Mouse (Mus musculus): ENCODE measurements around the gene Bpifb5.
"Not testable (repeated sequence)": the region's sequence is repeated elsewhere in the genome, so short reads cannot be mapped to it uniquely, and the experiment has no call there.

The Bpifb5 gene

DNA sequence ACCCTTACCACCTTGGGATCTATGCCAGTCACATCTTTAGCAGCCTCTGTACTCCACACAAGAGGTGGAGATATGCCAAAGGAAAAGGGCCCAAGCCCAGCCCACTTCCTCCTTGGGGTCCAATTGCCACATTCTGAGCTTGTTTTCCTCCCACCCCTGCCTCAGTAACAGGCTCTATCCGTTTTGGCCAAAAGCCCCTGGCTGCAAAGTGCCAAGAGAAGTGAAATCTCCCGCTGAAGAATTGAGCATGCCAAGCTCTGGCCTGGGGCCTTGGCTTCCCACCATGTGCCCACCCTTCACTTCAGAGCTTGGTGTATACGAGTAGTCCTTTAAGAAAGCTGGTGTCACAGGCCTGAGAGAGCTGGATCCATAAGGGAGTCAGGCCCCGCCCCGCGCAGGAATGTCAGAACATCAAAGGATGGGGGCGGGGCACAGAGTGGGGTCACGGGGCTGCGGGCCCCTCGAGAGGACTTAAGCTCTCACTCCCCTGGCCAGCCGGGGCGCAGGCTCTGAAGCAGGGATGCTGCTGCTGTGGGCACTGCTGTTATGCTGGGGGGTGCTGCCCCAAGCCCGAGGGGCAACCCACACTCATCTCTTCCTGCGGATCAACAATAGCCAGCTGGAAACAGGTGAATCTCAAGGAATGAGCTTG is at the start of gene Bpifb5:
Bpifb5 (plus strand) TSS at position 478 of the 652 bp plus-strand sequence.
- DNase-seq: no peak

GRCm38 (mm10) chr2:154181900-154182299 is 41.6 kb upstream of the Bpifb5 start:
- DNase-seq: not testable (repeated sequence)

DNA sequence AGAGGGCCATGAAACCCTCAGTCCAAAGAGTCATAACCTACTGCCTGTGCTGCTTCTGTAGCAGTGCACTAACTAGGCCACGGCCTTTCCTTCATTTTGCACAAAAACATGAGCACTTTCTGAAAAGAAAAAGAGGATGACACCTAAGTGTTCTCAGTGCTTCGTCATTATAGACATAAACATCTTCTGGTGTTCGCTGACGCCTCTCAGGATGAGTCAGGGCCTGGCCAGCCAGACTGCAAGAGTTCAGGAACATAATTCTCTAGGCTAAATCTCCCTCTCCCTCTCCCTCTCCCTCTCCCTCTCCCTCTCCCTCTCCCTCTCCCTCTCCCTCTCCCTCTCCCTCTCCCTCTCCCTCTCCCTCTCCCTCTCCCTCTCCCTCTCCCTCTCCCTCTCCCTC is 40.5 kb upstream of the Bpifb5 start:
- not testable (repeated sequence) for DNase-seq

DNA sequence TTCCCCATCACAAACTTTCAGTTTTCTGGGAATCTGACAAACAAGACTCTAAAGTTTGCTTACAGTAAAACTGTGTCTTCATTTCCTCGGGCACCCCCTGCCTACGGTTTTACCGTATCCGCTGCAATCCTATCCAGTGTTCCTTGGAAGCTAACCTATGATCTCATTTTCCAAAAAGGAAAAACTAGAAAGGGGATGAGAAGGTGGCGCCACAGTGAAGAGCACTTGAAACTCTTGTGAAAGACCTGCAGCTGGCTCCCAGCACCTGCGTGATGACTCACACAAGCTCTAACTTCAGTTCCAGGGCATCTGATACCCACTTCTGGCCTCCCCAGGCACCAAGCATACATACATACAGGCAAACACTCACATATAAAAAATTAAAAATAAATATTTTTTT is 38.2 kb upstream of the Bpifb5 start:
- DNase-seq: no peak

DNA sequence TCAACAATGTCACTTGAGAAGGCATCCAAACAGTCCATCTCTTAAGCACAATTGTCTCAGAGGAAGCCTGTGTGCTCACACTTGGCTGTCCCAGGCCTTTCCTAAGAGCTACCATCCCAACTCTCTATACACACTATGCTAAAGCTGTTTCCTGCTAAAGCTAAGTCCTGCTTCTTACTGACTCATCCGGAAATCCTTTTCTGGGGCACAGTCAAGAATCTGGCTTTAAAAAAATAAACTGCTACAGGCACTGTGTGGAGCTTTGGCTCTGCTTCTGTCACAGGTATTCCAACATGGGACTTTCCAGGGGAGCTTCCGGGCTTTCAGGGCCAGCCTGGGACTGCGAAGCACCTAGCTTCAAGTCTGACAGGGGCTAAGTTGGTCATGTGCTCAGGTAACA is 37.8 kb upstream of the Bpifb5 start:
- DNase-seq: no peak

DNA sequence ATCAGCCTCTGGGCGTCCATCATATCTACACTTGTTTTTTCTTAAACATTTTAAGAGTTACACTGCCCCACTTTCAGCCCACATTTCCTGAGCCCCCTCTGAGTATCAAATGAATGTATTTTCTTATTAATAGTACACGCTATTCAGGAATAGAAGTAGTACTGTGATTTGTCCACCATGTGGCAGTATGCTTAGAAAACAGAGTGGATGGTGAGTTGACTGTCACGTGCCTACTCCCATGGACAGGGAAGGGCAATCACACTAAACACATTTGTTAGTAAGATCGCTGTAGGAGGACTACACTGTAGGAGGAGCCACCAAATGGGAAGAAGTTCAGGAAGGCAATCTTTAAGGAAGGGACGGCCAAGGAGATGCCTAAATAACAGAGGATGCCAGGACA is 36.1 kb upstream of the Bpifb5 start:
- DNase-seq: no peak

- DNase-seq: no peak
Observed at GRCm38 (mm10) chr2:154189877-154190434, 33.6 kb upstream of the Bpifb5 start.

DNA sequence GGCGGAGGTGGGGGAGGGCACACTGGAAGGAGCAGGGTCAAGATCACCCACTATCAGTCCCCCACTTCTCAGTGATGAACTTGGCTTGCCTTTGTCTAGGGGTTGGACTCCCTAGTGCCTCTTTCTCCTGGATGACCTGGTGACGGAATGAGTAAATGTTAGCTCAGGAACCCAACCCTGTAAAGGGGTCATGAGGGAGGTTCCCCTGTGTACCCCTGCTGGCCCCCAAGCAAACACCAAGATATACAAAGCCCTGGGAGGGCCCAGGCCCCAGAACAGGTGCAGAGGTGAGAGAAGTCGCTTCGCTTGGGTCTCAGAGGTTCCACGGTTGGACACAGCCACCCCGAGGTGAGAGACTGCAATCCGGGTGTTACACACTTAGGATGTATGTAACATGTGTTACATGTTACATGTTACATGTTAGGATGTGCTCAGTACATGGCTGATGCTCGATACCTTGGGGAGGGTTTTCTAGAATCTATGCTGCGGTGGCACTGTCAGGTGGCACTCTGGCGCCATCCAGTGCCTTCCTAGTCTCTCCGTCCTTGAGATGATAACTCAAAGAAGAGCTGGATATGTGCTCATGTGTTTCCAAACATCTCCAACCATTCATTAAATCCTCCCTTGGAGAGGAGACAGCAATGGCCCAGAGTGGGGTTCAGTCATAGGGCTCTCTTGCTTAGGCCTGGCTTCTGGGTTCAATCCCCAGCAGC is 32.8 kb upstream of the Bpifb5 start, which contains the start of gene Bpifb1:
Bpifb1 (plus strand) TSS at position 273 of the 713 bp plus-strand sequence.
- DNase-seq: no peak

DNA sequence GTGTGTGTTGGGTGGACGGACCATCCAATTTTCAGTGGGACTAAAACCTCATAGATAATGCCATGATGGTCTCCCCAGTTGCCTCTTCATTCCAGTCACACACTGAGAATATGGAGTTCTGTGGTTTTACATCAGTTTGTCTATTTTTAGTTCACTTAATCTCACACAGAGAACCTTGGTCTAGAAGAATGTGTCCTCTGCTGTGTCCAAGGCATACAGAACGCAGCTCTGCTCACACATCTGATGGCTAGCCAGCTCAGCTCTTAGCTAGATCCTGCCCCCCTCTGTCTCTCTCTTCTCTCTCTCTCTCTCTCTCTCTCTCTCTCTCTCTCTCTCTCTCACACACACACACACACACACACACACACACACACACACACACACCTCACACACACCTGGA is 31.4 kb upstream of the Bpifb5 start:
- no peak for DNase-seq

DNA sequence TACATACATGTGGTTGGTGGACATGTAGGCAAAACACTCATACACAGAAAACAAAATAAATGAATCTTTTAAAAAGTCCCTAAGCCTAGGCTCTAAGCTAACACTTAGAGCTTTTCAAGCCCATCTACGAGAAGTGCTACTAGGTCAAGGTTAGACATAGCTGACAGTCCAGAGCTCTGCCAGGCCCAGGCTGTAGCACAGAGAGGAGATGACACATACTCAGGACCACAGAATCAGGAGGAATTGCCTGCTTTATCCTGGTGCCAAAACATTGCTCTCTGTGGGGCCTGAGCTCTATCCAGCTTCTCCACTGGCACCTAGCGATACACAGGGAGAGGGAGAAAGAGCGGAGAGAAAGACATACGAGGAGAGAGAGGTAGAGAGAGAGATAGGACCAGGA is 30.5 kb upstream of the Bpifb5 start:
- DNase-seq: no peak

- no peak for DNase-seq
Observed at GRCm38 (mm10) chr2:154193994-154194504, 29.5 kb upstream of the Bpifb5 start.

DNA sequence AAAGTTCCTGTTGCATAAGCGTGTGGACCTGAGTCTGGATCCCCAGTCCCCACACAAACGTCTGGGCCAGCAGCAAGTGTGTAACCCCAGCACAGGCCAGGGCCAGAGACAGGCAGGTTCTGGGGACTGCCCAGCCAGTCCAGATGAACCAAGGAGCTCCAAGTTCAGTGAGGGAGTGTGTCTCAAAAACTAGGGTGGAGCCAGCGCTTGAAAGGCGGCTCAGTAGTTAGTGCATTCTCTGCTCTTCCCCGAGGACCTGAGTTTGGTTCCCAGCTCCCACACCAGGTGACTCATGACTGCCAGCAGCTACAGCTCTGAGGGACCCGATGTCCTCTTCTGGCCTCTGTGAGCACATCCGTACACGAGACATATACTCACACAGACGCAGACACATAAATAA is 26.5 kb upstream of the Bpifb5 start:
- DNase-seq: no peak

DNA sequence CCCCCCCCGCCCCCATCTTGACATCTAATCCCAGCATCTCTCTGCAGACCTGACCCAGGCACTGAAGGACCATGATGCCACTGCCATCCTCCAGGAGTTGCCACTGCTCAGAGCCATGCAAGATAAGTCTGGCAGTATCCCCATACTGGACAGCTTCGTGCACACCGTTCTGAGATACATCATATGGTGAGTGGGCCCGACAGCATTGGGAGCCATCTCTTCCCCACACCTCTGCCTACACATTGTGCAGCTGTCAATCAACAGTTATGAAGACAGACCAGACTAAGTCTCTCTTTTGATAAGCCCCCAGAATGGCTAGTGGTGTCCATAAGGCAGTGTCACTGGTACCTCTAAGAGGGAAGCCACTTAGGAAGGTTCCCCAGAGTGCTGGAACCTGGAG is 18.9 kb upstream of the Bpifb5 start:
- no peak for DNase-seq

GRCm38 (mm10) chr2:154206908-154207307 is 16.6 kb upstream of the Bpifb5 start:
- DNase-seq: peak in 1 of 2 experiments; percentile 12

DNA sequence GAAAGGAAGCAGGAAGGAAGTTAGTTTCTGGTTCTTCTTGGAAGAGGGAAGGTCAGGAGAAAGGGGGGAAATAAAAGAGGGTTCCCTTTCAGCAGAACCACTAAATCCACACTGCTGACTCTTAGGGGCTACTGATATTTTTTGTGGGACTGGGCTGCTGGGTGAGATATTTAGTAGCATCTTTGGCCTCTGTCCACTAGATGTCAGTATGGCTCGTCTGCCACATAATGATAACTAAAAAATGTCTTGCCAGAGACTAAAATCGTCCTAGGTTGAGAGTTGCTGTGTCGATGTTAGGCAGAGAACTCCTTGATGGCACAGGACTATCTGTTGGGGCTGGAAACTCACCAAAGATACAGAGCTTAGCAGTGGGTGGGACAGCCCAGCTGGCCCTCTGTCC is 14.4 kb upstream of the Bpifb5 start:
- DNase-seq: peak in 1 of 2 experiments; percentile 14

DNA sequence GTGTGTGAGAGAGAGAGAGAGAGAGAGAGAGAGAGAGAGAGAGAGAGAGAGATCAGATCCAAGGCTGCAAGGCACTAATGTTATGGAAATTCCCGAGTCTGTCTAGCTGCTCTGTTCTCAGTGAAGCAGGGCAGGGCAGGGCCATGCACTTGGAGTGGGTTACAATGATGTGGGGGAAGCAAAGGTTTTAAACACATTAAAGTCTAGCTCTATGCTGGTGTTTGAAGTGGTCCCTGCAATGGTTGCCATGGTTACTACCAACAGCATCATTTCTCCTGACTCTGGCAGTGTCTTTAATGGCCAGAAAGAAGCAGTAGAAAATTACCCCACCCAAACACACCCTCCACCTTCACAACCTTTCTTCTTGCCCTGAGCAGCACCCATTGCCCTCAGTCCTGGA is 12.4 kb upstream of the Bpifb5 start:
- no peak for DNase-seq

DNA sequence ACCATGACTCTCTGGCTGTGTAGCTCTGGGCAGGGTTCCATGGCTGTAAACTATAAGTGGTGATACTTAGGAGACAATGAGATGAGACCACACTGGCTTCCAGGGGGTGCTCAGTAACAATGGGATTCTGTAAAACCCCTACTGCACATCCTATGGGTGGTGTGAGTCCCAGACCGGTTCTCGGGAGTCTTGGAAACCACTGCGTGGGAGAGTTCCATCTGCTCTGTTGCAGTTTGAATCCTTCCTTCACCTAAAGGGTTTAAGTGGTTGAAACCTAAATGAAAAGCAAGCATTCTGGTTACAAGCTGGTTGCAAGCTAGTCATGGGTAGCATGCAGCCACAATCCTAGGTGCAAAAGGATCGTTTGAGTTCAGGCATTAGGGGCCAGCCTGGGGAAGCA is 11.7 kb upstream of the Bpifb5 start:
- DNase-seq: no peak

DNA sequence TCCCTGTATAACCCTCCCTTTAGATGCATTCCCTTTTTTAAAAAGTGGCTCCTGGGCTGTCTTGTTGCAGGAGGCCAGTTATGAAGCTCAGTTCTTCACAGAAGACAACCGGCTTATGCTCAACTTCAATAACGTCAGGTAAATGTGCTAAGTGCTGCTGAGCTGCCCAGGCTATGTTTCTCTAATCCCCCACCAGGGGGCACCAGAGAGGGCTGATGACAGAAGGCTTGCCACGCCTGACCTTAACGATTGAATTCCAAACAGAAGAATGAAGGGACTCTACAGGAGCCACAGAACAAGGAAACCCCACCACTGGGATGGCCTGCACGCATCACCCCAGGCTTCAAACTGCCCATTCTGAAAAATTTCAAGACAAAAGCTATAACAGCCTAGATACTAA is 8.4 kb upstream of the Bpifb5 start:
- peak; percentile 76 to 78 for DNase-seq

DNA sequence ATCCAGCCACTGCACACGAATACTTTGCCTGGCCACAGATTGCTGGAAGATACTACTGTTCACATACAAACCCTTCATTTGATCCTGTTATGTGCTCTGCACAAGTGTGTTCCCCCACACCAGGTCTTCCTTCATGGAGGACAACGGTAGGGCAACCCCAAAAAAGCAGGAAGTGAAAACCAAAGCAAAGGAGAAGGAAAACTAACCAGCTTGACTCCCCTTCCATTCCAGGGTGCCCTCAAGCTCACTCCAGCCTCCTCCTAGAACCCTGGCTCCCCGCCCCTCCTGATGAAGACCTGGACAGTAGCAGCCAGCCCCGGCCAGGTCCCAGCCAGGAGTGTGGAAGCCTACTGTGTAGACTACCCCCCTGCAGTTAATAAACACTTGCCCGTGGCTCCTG is 3.6 kb upstream of the Bpifb5 start:
- no peak for DNase-seq

- DNase-seq: no peak
Observed at GRCm38 (mm10) chr2:154223917-154224273, 353 bp downstream of the Bpifb5 start.

- peak; percentile 10 to 22 for DNase-seq
Observed at GRCm38 (mm10) chr2:154226991-154227390, 3.4 kb downstream of the Bpifb5 start.

DNA sequence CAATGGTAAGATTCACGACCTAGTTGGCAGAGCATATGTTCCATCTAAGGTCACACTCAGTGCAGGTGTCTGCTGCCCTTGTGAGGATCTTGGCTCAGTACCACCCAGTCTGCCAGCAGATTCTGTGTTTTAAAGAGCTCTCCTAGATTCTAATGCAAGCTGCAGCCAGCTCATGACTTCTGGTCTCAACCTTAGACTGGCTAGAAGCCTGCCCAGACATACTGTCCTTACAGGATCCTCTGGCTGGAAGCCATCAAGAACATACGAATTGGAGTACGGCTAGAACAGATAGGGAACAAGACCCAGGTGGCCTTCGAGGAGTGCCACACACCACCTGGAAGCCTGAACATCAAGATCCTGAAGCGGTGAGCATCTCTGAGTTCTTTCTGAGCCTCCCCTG is 4.3 kb downstream of the Bpifb5 start:
- DNase-seq: peak; percentile 10 to 34

GRCm38 (mm10) chr2:154233426-154233825 is 9.9 kb downstream of the Bpifb5 start:
- peak; percentile 19 to 29 for DNase-seq

DNA sequence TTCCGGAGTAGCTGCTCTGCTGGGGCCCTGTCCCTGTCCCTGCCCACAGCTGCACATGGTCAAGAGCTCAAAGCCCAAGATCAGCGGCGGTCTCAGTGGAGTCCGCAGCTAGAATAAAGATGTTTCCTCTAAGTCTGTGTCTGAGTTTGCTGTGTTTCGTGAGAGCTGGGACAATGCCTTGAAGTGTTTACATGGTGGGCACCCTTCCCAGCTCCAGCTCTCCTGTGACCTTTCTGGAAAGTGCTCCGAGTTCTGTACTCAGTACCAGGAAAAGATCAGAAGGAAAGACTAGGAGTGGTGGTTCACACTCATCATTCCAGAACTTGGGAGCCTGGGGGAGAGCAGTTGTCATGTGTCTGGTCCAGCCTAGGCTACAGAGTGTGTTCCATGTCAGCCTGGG is 17.2 kb downstream of the Bpifb5 start:
- no peak for DNase-seq

Measured in cerebellum, postnatal 36 days (tissue).